Mouse (Mus musculus): Measurements from ENCODE around the gene Gm13306. TPM values are rescaled to one million over a fixed set of nuclear protein-coding genes. Genes with fewer than 3 reads are reported as not detected.
"Not testable (repeated sequence)": the region's sequence is repeated elsewhere in the genome, so short reads cannot be mapped to it uniquely, and the experiment has no call there.

Gene Gm13306
- not detected in 2 replicates for polyA plus RNA-seq (2015; fragmentation: Nextera tagmentation; extraction: Ambion mirVana)

GRCm38 (mm10) chr4:42153136-42153535 lies at the start of gene Gm13306:
TSS of gene Gm13306 (plus strand) at chr4:42153436.
- not testable (repeated sequence) for ATAC-seq (ENCODE audit: low read depth); H3K36me3 ChIP-seq (ENCODE audit: control insufficient read depth, insufficient read depth)

GRCm38 (mm10) chr4:42114517-42114916 lies 38.7 kb upstream of the Gm13306 start, which contains the start of gene Gm13304:
TSS of gene Gm13304 (plus strand) at chr4:42114817.
- not testable (repeated sequence) for H3K27ac ChIP-seq (ENCODE audit: low read length); H3K4me2 ChIP-seq (ENCODE audit: low read depth, low read length); H3K4me3 ChIP-seq (ENCODE audit: low read depth, low read length); H3K27me3 ChIP-seq (ENCODE audit: control insufficient read depth, insufficient read depth, low read depth, low read length); H3K36me3 ChIP-seq (ENCODE audit: control insufficient read depth, insufficient read depth); ATAC-seq (ENCODE audit: low read depth); H3K9me3 ChIP-seq (replicated peaks; ENCODE audit: control insufficient read depth, low read length); H3K9ac ChIP-seq (ENCODE audit: low read depth, low read length); H3K4me1 ChIP-seq (ENCODE audit: control insufficient read depth, low read depth, low read length)
- no CpG with 5 or more reads among the region's 5 CpGs for WGBS (ENCODE audit: insufficient replicate concordance)

More at GRCm38 (mm10) chr4:42153136-42153535, at the start of gene Gm13306:
- H3K27me3 ChIP-seq (ENCODE audit: control insufficient read depth, insufficient read depth, low read depth, low read length); H3K27ac ChIP-seq (ENCODE audit: low read length); H3K4me1 ChIP-seq (ENCODE audit: control insufficient read depth, low read depth, low read length); H3K9me3 ChIP-seq (replicated peaks; ENCODE audit: control insufficient read depth, low read length); H3K9ac ChIP-seq (ENCODE audit: low read depth, low read length); H3K4me3 ChIP-seq (ENCODE audit: low read depth, low read length); H3K4me2 ChIP-seq (ENCODE audit: low read depth, low read length): not testable (repeated sequence)
- WGBS (ENCODE audit: insufficient replicate concordance) = no CpG with 5 or more reads among the region's 9 CpGs

- H3K27ac ChIP-seq (ENCODE audit: low read length); H3K4me3 ChIP-seq (ENCODE audit: low read depth, low read length); ATAC-seq (ENCODE audit: low read depth); H3K4me1 ChIP-seq (ENCODE audit: control insufficient read depth, low read depth, low read length); H3K36me3 ChIP-seq (ENCODE audit: control insufficient read depth, insufficient read depth); H3K4me2 ChIP-seq (ENCODE audit: low read depth, low read length); H3K27me3 ChIP-seq (ENCODE audit: control insufficient read depth, insufficient read depth, low read depth, low read length); H3K9ac ChIP-seq (ENCODE audit: low read depth, low read length); H3K9me3 ChIP-seq (replicated peaks; ENCODE audit: control insufficient read depth, low read length): not testable (repeated sequence)
- no CpG with 5 or more reads among the region's 7 CpGs for WGBS (ENCODE audit: insufficient replicate concordance)
Measured at GRCm38 (mm10) chr4:42168503-42168902, 15.3 kb downstream of the Gm13306 start, which contains the start of gene Gm13305. TSS of gene Gm13305 (minus strand) at chr4:42168603.

- no CpG with 5 or more reads among the region's 4 CpGs for WGBS (ENCODE audit: insufficient replicate concordance)
- H3K27ac ChIP-seq (ENCODE audit: low read length); H3K9me3 ChIP-seq (replicated peaks; ENCODE audit: control insufficient read depth, low read length); H3K4me3 ChIP-seq (ENCODE audit: low read depth, low read length); H3K4me2 ChIP-seq (ENCODE audit: low read depth, low read length); ATAC-seq (ENCODE audit: low read depth); H3K36me3 ChIP-seq (ENCODE audit: control insufficient read depth, insufficient read depth); H3K27me3 ChIP-seq (ENCODE audit: control insufficient read depth, insufficient read depth, low read depth, low read length); H3K4me1 ChIP-seq (ENCODE audit: control insufficient read depth, low read depth, low read length); H3K9ac ChIP-seq (ENCODE audit: low read depth, low read length): not testable (repeated sequence)
Measured at GRCm38 (mm10) chr4:42178243-42178642, 25.0 kb downstream of the Gm13306 start.

GRCm38 (mm10) chr4:42183234-42184197 lies 30.3 kb downstream of the Gm13306 start:
- H3K9me3 ChIP-seq (replicated peaks; ENCODE audit: control insufficient read depth, low read length); H3K4me1 ChIP-seq (ENCODE audit: control insufficient read depth, low read depth, low read length); H3K27ac ChIP-seq (ENCODE audit: low read length); H3K27me3 ChIP-seq (ENCODE audit: control insufficient read depth, insufficient read depth, low read depth, low read length); H3K9ac ChIP-seq (ENCODE audit: low read depth, low read length); H3K4me3 ChIP-seq (ENCODE audit: low read depth, low read length); H3K4me2 ChIP-seq (ENCODE audit: low read depth, low read length); H3K36me3 ChIP-seq (ENCODE audit: control insufficient read depth, insufficient read depth); ATAC-seq (ENCODE audit: low read depth): not testable (repeated sequence)
- no CpG with 5 or more reads among the region's 31 CpGs for WGBS (ENCODE audit: insufficient replicate concordance)

GRCm38 (mm10) chr4:42184324-42184979 lies 31.2 kb downstream of the Gm13306 start:
- H3K27me3 ChIP-seq (ENCODE audit: control insufficient read depth, insufficient read depth, low read depth, low read length); H3K4me2 ChIP-seq (ENCODE audit: low read depth, low read length); H3K9me3 ChIP-seq (replicated peaks; ENCODE audit: control insufficient read depth, low read length); H3K36me3 ChIP-seq (ENCODE audit: control insufficient read depth, insufficient read depth); ATAC-seq (ENCODE audit: low read depth); H3K9ac ChIP-seq (ENCODE audit: low read depth, low read length); H3K4me1 ChIP-seq (ENCODE audit: control insufficient read depth, low read depth, low read length); H3K27ac ChIP-seq (ENCODE audit: low read length); H3K4me3 ChIP-seq (ENCODE audit: low read depth, low read length): not testable (repeated sequence)
- WGBS (ENCODE audit: insufficient replicate concordance) = no CpG with 5 or more reads among the region's 58 CpGs

- H3K9me3 ChIP-seq (replicated peaks; ENCODE audit: control insufficient read depth, low read length); H3K27me3 ChIP-seq (ENCODE audit: control insufficient read depth, insufficient read depth, low read depth, low read length); H3K9ac ChIP-seq (ENCODE audit: low read depth, low read length); H3K4me3 ChIP-seq (ENCODE audit: low read depth, low read length); ATAC-seq (ENCODE audit: low read depth); H3K36me3 ChIP-seq (ENCODE audit: control insufficient read depth, insufficient read depth); H3K4me1 ChIP-seq (ENCODE audit: control insufficient read depth, low read depth, low read length); H3K4me2 ChIP-seq (ENCODE audit: low read depth, low read length); H3K27ac ChIP-seq (ENCODE audit: low read length): not testable (repeated sequence)
- WGBS (ENCODE audit: insufficient replicate concordance) = no CpG with 5 or more reads among the region's 25 CpGs
Measured at GRCm38 (mm10) chr4:42184980-42185372, 31.7 kb downstream of the Gm13306 start.
